Mouse (Mus musculus): ENCODE data around the gene Nmrk2. TPM values are rescaled to one million over a fixed set of nuclear protein-coding genes. Genes with fewer than 3 reads are reported as not detected.
A peak's percentile ranks its signal among the peaks of the same experiment; 100 is the strongest.
"Not testable (repeated sequence)": the region's sequence is repeated elsewhere in the genome, so short reads cannot be mapped to it uniquely, and the experiment has no call there.

The Nmrk2 gene
- polyA plus RNA-seq, 2 experiments = not detected

DNA sequence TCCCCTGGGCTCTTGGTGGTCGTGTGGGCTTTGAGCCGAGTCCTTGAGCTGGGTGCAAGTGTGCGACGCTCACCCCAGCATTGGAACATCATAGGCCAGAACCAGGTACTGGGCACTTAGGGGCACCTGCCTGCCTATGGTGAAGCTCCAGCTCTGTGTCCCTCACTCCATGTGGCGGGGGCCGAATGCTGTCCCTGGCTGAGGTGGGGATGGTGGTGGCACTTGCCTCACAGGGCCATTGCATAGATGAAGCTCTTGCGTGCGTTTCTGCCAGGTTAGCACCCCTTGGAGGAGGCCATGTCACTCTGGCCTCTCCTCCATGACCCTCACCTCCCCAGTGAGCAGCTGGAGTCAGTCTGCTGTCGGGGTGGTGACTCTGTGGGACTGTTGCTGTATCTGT lies 14.7 kb downstream of the Nmrk2 start:
- peaks cover 14% of the 10 kb centered on the region for H3K36me3 ChIP-seq (replicated peaks; ENCODE audit: control insufficient read depth, insufficient read depth, low read depth)
- no peaks in the 10 kb centered on the region for H3K27me3 ChIP-seq (ENCODE audit: control insufficient read depth, insufficient read depth, low read length)
- peaks cover 2 to 14% of the 10 kb centered on the region in 2 experiments; a peak in 3 of 4 replicates for H3K4me1 ChIP-seq (replicated peaks; ENCODE audit: control insufficient read depth in 2 of 2, insufficient read depth in 2 of 2, low read length in 1 of 2)
- 82% methylated on average over 9 of the region's 9 CpGs for WGBS (ENCODE audit: insufficient replicate concordance)
- DNase-seq (ENCODE audit: low read depth in 3 of 3, low spot score in 3 of 3) (no peak), ATAC-seq (ENCODE audit: insufficient read depth) (no peak)
- no peaks in the 10 kb centered on the region for H3K9me3 ChIP-seq (ENCODE audit: control insufficient read depth, low read length)
- H3K9ac ChIP-seq (replicated peaks) = no peak overlapping the region
- no peak overlapping the region for H3K4me2 ChIP-seq (ENCODE audit: low read depth)
- no peak overlapping the region for H3K27ac ChIP-seq
- no peak overlapping the region for H3K4me3 ChIP-seq (ENCODE audit: insufficient read depth in 1 of 2, low read depth in 2 of 2, low read length in 2 of 2)
- TF ChIP-seq CTCF (IDR thresholded peaks at IDR 0.05; ENCODE audit: low read depth) (no peak), EP300 (IDR thresholded peaks at IDR 0.05; ENCODE audit: low read depth) (no peak)

DNA sequence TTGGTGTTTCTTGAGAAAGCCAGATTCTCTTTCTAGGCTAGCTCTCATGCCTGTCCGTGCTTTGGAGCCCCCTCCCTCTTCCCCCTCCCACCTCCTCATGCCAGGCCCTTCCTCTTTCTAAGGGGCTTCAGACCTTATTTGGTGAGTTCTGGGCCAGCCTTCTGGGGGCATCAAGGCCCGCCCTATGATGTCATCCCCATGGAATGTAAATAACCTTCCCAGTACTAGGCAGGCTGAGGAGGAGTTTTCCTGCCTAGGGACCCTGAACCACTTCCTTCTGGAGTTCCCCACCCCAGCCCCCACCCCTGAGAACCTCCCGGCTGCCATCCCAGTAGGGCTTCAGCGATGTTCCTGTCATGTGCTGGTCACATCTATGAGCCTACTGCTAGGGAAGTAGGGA lies 17.1 kb downstream of the Nmrk2 start:
- TF ChIP-seq CTCF (IDR thresholded peaks at IDR 0.05; ENCODE audit: low read depth) (no peak), EP300 (IDR thresholded peaks at IDR 0.05; ENCODE audit: low read depth) (no peak)
- no peak for ATAC-seq (ENCODE audit: insufficient read depth)
- no peak overlapping the region for H3K4me3 ChIP-seq (ENCODE audit: insufficient read depth in 1 of 2, low read depth in 2 of 2, low read length in 2 of 2)
- H3K27ac ChIP-seq = no peak overlapping the region
- H3K9me3 ChIP-seq (ENCODE audit: control insufficient read depth, low read length) = no peaks in the 10 kb centered on the region
- no peaks in the 10 kb centered on the region for H3K27me3 ChIP-seq (ENCODE audit: control insufficient read depth, insufficient read depth, low read length)
- H3K4me1 ChIP-seq (replicated peaks; ENCODE audit: control insufficient read depth in 2 of 2, insufficient read depth in 2 of 2, low read length in 1 of 2) = peaks cover 2 to 7% of the 10 kb centered on the region in 2 experiments; a peak in 3 of 4 replicates
- H3K9ac ChIP-seq (replicated peaks) = no peak overlapping the region
- H3K36me3 ChIP-seq (replicated peaks; ENCODE audit: control insufficient read depth, insufficient read depth, low read depth) = peaks cover 33% of the 10 kb centered on the region
- 60% methylated on average over 4 of the region's 4 CpGs for WGBS (ENCODE audit: insufficient replicate concordance)
- H3K4me2 ChIP-seq (ENCODE audit: low read depth) = no peak overlapping the region
- no peak for DNase-seq (ENCODE audit: low read depth in 3 of 3, low spot score in 3 of 3)

DNA sequence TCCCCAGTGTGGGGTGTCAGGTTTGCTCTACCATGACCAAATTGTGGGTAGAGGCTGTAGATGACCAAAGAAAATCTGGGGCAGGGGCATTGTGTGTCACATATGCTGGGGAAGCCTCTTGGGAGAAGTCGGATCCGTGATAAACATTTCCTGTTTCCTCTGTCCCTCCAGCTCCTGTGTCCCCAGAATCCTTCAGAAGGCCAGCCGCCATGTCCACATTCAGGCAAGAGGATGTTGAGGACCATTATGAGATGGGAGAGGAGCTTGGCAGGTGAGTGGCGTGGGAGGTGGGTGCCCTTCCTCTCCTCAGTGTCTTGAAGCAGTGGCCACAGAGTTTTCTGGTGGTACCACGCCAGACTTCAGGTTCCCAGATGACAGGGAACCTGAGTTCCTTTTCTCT lies 18.0 kb downstream of the Nmrk2 start, which contains the start of gene 4930442H23Rik:
TSS of gene 4930442H23Rik (minus strand) at position 45 of the 400 bp plus-strand sequence.
- Histone ChIP-seq H3K4me3 (ENCODE audit: insufficient read depth in 1 of 2, low read depth in 2 of 2, low read length in 2 of 2) (peak within 1 kb of the TSS; percentile 65 to 68), H3K27me3 (ENCODE audit: control insufficient read depth, insufficient read depth, low read length) (no peaks in the 10 kb centered on the region), H3K4me1 (replicated peaks; ENCODE audit: control insufficient read depth in 2 of 2, insufficient read depth in 2 of 2, low read length in 1 of 2) (peaks cover 2 to 7% of the 10 kb centered on the region in 2 experiments; a peak in 3 of 4 replicates), H3K27ac (no peak within 1 kb of the TSS; the same call in 1 of the 2 replicates), H3K36me3 (replicated peaks; ENCODE audit: control insufficient read depth, insufficient read depth, low read depth) (peaks cover 42% of the 10 kb centered on the region), H3K4me2 (ENCODE audit: low read depth) (peak within 1 kb of the TSS; percentile 70), H3K9ac (replicated peaks) (peak within 1 kb of the TSS; percentile 60), H3K9me3 (ENCODE audit: control insufficient read depth, low read length) (no peaks in the 10 kb centered on the region)
- WGBS (ENCODE audit: insufficient replicate concordance) = 69% methylated on average over 5 of the region's 5 CpGs
- no peak for ATAC-seq (ENCODE audit: insufficient read depth)
- DNase-seq (ENCODE audit: low read depth in 3 of 3, low spot score in 3 of 3) = no peak
- TF ChIP-seq EP300 (IDR thresholded peaks at IDR 0.05; ENCODE audit: low read depth) (no peak), CTCF (IDR thresholded peaks at IDR 0.05; ENCODE audit: low read depth) (no peak)

DNA sequence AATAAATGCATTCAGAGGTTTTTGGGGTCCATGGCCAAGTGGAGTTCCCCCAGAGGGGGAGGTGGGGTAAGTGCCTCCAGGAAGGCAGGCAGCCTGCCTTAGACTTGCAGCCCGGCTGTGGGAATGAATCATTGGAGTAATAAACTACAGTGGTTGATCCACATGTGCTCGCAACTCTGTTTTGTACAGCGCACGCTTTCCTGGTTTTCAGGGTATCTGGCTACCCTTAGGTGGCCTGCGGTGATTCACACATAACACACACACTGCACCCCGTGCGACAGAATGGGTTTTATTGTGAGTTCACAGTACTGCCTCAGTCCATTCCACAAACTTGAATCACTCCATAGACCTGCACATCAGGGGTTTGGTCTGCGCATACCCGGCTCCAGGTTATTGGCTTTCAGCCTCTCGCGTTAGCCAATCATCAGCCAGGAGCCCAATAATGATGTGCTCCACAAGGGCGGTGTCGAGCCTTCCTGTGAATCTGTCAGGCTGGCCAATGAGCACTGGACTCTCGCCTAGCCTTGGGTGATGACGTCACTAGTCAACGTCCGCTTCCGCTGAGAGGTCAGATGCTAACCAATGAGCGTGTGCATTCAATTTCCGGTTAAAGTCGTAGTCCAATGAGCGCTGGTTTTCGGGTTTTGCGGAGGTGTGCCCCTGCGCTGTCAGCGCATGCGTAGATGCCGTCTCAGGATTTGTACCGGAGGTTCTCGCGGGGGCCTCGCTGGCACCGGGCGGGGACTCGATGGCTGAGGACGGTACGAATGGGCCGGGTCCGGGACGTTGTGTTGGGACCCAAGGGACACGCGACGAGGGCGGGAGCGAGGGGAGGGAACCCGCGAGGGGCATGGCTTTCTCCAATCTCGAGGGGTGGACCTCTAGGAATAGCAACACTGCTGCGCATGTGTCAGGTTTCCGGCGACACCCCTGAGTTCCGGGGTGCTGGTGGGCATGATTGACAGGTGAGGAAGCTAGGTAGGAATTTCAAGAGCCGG lies 19.2 kb downstream of the Nmrk2 start, which contains the start of gene Dapk3:
TSS of gene Dapk3 (plus strand) at position 670 of the 998 bp plus-strand sequence.
- Histone ChIP-seq H3K4me3 (ENCODE audit: insufficient read depth in 1 of 2, low read depth in 2 of 2, low read length in 2 of 2) (peak within 1 kb of the TSS; percentile 65 to 68), H3K4me2 (ENCODE audit: low read depth) (peak within 1 kb of the TSS; percentile 70), H3K9me3 (ENCODE audit: control insufficient read depth, low read length) (no peaks in the 10 kb centered on the region), H3K27me3 (ENCODE audit: control insufficient read depth, insufficient read depth, low read length) (no peaks in the 10 kb centered on the region), H3K9ac (replicated peaks) (peak within 1 kb of the TSS; percentile 60), H3K27ac (no peak within 1 kb of the TSS; the same call in 1 of the 2 replicates), H3K36me3 (replicated peaks; ENCODE audit: control insufficient read depth, insufficient read depth, low read depth) (peaks cover 54% of the 10 kb centered on the region), H3K4me1 (replicated peaks; ENCODE audit: control insufficient read depth in 2 of 2, insufficient read depth in 2 of 2, low read length in 1 of 2) (peaks cover 2 to 7% of the 10 kb centered on the region in 2 experiments; a peak in 3 of 4 replicates)
- ATAC-seq (ENCODE audit: insufficient read depth) (peak; percentile 93), DNase-seq (ENCODE audit: low read depth in 3 of 3, low spot score in 3 of 3) (peak; percentile 99 to 100 (median 100))
- 4% methylated on average over 53 of the region's 53 CpGs for WGBS (ENCODE audit: insufficient replicate concordance)
- TF ChIP-seq CTCF (IDR thresholded peaks at IDR 0.05; ENCODE audit: low read depth) (0 out of 2 replicates have a peak, but pooled peaks have one; percentile 25), EP300 (IDR thresholded peaks at IDR 0.05; ENCODE audit: low read depth) (0 out of 2 replicates have a peak, but pooled peaks have one; percentile 57)

DNA sequence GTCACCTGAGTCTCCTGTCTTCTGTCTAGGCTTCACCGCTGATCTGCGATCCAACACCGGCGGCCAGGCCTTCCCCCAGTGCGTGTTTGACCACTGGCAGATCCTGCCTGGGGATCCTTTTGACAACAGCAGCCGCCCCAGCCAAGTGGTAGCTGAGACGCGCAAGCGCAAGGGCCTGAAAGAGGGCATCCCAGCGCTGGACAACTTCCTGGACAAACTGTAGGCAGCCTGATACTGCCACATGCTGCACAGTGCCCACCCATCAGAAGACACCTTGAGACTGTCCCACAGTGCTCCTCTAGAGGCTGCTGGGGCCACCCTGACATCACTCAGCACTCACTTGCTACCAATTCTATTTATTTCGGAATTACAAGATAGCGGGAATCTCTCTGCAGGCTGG lies 20.0 kb downstream of the Nmrk2 start:
- H3K9me3 ChIP-seq (ENCODE audit: control insufficient read depth, low read length); H3K4me3 ChIP-seq (ENCODE audit: insufficient read depth in 1 of 2, low read depth in 2 of 2, low read length in 2 of 2); H3K27me3 ChIP-seq (ENCODE audit: control insufficient read depth, insufficient read depth, low read length); H3K9ac ChIP-seq (replicated peaks); H3K4me1 ChIP-seq (replicated peaks; ENCODE audit: control insufficient read depth in 2 of 2, insufficient read depth in 2 of 2, low read length in 1 of 2); DNase-seq (ENCODE audit: low read depth in 3 of 3, low spot score in 3 of 3); ATAC-seq (ENCODE audit: insufficient read depth); H3K27ac ChIP-seq; H3K4me2 ChIP-seq (ENCODE audit: low read depth): not testable (repeated sequence)
- peaks cover 60% of the 10 kb centered on the region for H3K36me3 ChIP-seq (replicated peaks; ENCODE audit: control insufficient read depth, insufficient read depth, low read depth)
- 78% methylated on average over 12 of the region's 12 CpGs for WGBS (ENCODE audit: insufficient replicate concordance)
